Mouse (Mus musculus) E14TG2a.4 (cell line): ENCODE results near the gene Gm20388.
A peak's percentile ranks its signal among the peaks of the same experiment; 100 is the strongest.

ENCODE experiments used
- H3K27me3 ChIP-seq: 2 replicates; pipeline ENCODE4 v1.6.1; 2014; ENCODE audit warnings: low read length, control low read depth; ENCODE audit not compliant: insufficient read depth
- H3K36me3 ChIP-seq: 2 replicates; pipeline ENCODE4 v1.6.1; 2014; ENCODE audit warnings: low read length, control low read depth; ENCODE audit not compliant: insufficient read depth
- H3K4me1 ChIP-seq: replicated peaks from 2 replicates; pipeline ENCODE4 v1.6.1; 2014; ENCODE audit warnings: low read depth, low read length, control low read depth
- H3K4me3 ChIP-seq: replicated peaks from 2 replicates; pipeline ENCODE4 v1.5.1; 2014; ENCODE audit warnings: mild to moderate bottlenecking, low read length
- H3K9me3 ChIP-seq: 2 replicates; pipeline ENCODE4 v1.6.1; 2014; ENCODE audit warnings: low read length, control low read depth
- CTCF ChIP-seq: conservative IDR thresholded peaks from 2 replicates; pipeline ENCODE4 v1.5.1; 2014; ENCODE audit warnings: low read length
- NANOG ChIP-seq: IDR thresholded peaks from 2 replicates; pipeline ENCODE4 v1.6.1; 2014; ENCODE audit warnings: borderline replicate concordance, low read length, mixed read lengths
- POU5F1 ChIP-seq: IDR thresholded peaks from 2 replicates; pipeline ENCODE4 v1.6.1; 2014; ENCODE audit warnings: low read length, borderline replicate concordance

Gene Gm20388

DNA sequence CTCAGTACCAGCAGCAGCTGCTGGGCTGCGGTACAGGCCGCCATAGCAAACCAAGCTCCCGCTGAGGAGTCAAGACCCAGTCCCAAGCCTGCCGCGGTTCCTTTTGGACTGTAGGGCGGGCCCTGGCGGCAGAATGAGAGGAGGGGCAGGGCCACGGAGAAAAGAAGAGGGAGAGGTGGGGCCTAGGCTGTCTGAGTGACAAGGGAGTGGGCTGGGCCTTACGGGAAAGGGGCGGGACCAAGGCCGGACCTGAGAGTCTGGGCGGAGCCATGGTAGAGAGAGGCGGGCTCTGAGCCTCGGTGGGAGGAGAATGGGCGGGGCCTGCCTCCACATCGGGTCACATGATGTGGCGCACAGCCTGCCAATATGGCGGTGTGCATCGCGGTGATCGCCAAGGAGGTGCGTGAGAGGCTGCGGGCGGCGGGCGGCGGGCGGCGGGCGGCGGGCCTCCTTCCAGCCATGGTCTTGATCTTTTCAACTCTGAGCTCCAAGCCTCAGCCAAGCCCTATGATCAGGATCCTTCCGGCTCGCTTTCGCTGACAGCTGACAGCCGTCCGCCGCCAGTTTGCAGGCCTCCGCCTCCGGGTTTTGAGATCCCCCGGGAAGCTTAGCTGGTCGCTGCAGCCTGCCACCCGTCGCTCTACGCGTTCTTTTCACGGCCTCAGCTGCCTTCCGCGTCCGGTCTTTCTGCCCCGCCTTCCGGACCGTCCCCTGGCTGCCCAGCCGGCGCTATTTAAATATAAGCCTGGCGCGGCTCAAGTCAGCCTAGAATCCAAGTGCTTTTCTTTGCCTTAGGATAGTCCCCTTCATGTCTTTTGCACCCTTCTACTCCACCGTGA, 2700.9 kb downstream of the Gm20388 start, which contains the start of the genes Galns and Trappc2l:
Galns (minus strand) TSS at position 169 of the 839 bp plus-strand sequence.
Trappc2l (plus strand) TSS at position 346 of the 839 bp plus-strand sequence.
- Histone ChIP-seq H3K36me3 (peaks cover 30% of the 10 kb centered on the region), H3K27me3 (no peaks in the 10 kb centered on the region), H3K9me3 (no peaks in the 10 kb centered on the region), H3K4me3 (peak within 1 kb of the TSS; percentile 87), H3K4me1 (peaks cover 22% of the 10 kb centered on the region)
- 0 out of 2 replicates have a peak, but pooled peaks have one; percentile 1 for TF ChIP-seq CTCF
- no peak for TF ChIP-seq POU5F1
- no peak for TF ChIP-seq NANOG

DNA sequence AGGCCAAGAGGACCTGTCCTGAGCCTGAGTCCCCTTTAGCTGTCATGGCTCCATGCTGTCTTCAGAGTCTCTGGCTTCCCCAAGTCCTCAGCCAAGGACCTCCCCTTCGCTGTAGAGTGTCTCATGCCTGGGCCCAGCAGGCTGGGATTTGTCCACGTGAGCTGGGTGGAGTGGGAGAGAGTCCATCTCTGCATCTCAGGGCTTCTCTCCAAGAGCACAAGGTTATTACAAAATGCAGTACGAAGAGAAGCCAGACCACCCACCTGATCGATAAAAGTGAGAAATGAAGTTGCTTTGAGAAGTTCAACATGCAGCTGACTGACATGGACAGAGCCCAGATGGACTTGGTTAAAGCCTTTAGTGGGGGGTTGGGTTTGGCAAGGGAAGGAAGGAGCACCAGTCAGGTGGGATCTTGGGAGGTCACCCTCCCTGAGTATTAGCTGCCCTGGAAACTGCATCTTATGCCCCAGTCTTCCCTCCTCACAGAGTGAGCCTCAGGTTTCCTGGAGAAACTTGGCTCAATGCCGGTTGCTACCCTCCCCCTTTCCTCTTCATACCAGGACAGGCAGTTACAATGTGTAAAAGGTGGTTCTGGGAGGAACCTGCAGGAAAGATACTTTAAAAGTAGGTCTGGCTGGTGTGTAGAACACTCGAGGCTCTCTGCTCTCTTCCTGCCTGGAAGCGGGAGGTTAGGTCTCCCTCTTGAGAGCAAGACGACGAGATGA, 2705.7 kb downstream of the Gm20388 start:
- no peaks in the 10 kb centered on the region for H3K27me3 ChIP-seq
- peaks cover 30% of the 10 kb centered on the region for H3K36me3 ChIP-seq
- no peak overlapping the region for H3K4me3 ChIP-seq
- H3K9me3 ChIP-seq: no peaks in the 10 kb centered on the region
- peaks cover 20% of the 10 kb centered on the region for H3K4me1 ChIP-seq
- TF ChIP-seq CTCF (no peak), NANOG (no peak), POU5F1 (no peak)

DNA sequence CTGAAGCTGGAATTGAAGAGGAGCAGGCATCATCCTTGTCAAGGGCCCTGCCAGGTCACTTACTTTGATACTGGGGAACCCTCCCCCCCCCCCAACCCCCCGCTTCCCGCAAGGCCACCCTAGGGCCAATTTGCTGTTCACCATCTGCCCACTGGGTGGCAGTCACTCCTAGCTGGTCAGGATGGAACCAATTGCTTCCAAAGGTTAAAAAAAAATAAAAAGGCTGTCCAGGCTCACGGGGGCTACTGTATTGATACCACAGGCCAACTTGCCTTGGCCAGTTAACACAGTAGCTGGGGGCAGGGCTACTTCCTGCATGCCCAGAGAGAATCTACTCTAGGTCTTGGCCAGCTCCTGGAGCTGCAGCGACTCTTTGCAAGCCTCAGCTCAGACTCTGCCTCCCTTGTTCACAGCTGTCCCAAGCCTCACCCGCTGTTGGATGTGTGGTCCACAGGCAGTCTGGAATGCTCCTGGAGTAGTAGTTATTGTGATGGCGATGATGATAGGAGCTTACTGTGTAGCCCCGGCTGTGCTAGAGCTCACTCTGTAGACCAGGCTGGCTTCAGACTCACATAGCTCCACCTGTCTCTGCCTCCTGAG, 2707.4 kb downstream of the Gm20388 start:
- Histone ChIP-seq H3K9me3 (no peaks in the 10 kb centered on the region), H3K4me1 (peaks cover 7% of the 10 kb centered on the region; the same call in 1 of the 2 replicates), H3K36me3 (peaks cover 29% of the 10 kb centered on the region), H3K4me3 (no peak overlapping the region), H3K27me3 (no peaks in the 10 kb centered on the region)
- no peak for TF ChIP-seq POU5F1
- peak; percentile 20 for TF ChIP-seq CTCF
- no peak for TF ChIP-seq NANOG

DNA sequence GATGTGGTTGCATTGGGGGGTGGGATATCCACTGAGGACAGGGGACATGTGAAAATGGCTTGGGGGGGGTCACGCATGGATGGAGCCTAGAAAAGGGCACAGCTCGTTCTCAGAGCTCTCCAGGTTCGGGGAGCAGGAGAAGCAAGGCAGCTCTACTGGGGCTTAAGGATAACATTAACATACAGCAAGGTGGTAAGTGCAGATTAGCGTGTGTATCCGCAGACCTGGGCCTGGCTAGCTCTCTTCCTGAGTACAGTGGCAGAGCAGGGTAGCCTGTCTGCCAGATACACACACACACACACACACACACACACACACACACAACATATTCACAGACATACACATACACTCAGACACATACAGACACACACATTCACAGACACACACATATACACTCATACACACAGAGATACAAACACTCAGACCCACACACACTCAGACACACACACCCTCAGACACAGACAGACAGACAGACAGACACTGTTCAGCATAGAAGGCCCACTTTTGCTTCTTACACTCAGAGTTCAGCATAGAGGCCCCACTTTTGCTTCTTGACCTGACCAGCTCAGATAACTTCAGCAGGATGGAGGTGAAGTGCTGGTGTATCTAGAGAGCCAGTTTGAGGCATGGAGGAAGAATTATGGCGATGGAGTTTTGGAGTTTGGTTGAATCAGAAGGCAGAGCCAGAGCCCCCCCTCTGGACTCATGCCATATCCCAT, 2708.2 kb downstream of the Gm20388 start:
- Histone ChIP-seq H3K27me3 (no peaks in the 10 kb centered on the region), H3K36me3 (peaks cover 22% of the 10 kb centered on the region), H3K9me3 (no peaks in the 10 kb centered on the region), H3K4me3 (no peak overlapping the region), H3K4me1 (peaks cover 6% of the 10 kb centered on the region; the same call in 1 of the 2 replicates)
- TF ChIP-seq CTCF (no peak), NANOG (no peak)

DNA sequence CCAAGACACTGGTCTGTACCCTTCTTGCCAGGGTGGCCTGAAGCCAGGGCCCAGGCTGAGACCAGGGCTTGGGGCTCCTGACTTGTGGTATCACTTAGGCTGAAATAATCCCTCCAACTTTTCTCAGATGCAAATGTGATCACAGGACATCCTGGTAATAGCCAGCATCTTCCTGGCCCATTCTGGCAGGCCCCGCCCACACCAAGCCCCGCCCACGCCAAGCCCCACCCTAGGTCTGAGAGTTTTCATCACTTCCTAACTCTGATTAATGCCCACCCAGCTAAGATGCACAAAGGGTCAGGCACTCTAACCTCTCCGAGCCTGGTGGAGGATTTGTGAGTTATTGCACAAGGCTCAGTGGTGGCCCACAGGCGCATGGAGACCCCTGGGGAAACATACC, 2709.8 kb downstream of the Gm20388 start:
- Histone ChIP-seq H3K9me3 (no peaks in the 10 kb centered on the region), H3K4me3 (no peak overlapping the region), H3K27me3 (no peaks in the 10 kb centered on the region), H3K36me3 (peaks cover 9% of the 10 kb centered on the region), H3K4me1 (peaks cover 10% of the 10 kb centered on the region; the same call in 1 of the 2 replicates)
- TF ChIP-seq NANOG (no peak), POU5F1 (no peak)

DNA sequence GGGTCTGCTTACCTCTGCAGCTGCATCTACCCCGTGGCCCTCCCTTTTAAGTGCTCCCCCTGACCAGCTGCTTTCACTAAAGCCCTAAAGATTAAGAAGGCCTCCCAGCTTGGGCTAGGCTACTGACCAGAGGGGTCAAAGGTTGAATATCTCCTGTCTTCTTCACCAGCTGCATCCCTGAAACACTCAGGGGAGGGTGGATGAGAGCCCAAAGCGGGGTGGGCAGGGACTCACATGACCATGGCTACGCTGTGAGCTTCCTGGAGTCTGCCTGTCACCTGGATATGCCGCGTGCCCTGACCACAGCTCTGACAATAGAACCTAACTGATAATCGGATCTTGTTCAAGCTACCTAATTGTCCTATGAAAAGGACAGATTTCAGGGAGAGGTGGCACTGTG, 2712.1 kb downstream of the Gm20388 start, which contains the start of gene Pabpn1l:
Pabpn1l (minus strand) TSS at position 13 of the 400 bp plus-strand sequence.
- Histone ChIP-seq H3K9me3 (no peaks in the 10 kb centered on the region), H3K4me1 (peaks cover 15% of the 10 kb centered on the region), H3K27me3 (no peaks in the 10 kb centered on the region), H3K36me3 (no peaks in the 10 kb centered on the region), H3K4me3 (no peak within 1 kb of the TSS)
- TF ChIP-seq NANOG: no peak
- no peak for TF ChIP-seq POU5F1
- TF ChIP-seq CTCF: no peak

DNA sequence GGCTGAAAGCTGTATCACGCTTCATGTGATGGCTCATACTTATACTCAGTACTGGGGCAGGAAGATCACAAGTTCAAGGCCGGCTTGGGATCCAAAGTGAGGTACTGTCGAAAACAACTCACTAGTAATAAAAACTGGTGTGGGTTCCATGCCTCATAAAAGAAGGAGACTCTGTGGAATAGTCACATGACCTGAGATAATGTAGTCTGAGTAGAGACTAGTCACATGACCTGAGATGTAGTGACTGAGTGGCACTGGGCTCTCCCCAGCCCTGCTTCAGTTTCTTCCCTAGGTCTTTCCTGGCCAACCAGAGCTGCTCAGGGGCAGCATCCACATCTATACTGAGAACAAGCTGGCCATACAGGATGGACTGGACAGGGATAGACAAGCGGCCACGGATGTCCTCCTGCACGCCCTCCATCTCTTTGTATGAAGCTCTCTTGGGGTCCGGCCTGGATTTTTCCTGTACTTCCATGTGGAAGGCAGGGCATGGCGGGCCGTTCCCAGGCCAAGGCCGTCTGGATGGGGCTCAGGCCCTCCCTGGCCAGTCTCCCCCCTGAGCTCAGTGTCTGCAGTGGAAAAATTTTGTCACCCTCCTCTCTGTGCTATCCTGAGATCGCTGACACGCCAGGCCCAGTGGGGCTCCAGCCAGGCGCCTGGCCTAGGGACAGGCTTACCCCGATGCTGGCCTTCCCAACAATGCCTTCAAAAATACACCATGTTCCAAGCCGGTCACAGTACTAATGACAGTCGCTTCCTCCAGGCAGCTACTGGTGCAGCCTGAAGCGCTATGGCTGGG, 2713.4 kb downstream of the Gm20388 start:
- Histone ChIP-seq H3K27me3 (no peaks in the 10 kb centered on the region), H3K36me3 (no peaks in the 10 kb centered on the region), H3K4me1 (peaks cover 16% of the 10 kb centered on the region), H3K4me3 (no peak overlapping the region), H3K9me3 (no peaks in the 10 kb centered on the region)
- no peak for TF ChIP-seq NANOG
- no peak for TF ChIP-seq POU5F1
- TF ChIP-seq CTCF: no peak
